Mouse (Mus musculus): ENCODE data around the gene Krt90. TPM values are rescaled to one million over a fixed set of nuclear protein-coding genes. Genes with fewer than 3 reads are reported as not detected.
A peak's percentile ranks its signal among the peaks of the same experiment; 100 is the strongest.

The Krt90 gene
- 0.08 and 0.31 TPM in 2 replicates for polyA plus RNA-seq (2016; fragmentation: Nextera tagmentation; extraction: Ambion mirVana)

DNA sequence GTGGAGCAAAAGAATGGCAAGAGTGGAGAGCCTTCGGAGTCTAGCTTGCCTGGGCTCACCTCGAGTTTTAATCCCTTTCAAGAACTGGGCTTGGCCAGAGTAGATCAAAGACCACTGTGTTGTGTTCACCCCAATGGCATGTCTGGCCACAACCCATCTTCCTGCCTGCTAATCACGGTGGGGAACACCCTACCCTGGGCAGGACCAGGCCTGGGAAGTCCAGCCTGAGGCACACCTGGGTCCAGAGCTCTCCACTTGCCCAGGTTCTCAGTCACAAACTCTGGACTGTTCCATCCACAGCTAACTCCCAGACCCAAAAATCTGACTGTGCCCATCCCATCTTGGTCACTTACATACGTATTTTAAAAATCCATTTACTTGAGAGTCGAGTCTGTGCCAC, at the start of gene Krt90:
Krt90 (minus strand) TSS at position 101 of the 400 bp plus-strand sequence.
- Histone ChIP-seq H3K27me3 (ENCODE audit: low read depth, poor library complexity, severe bottlenecking) (no peaks in the 10 kb centered on the region), H3K36me3 (no peaks in the 10 kb centered on the region), H3K4me3 (no peak within 1 kb of the TSS), H3K4me1 (peaks cover 24% of the 10 kb centered on the region), H3K27ac (no peak within 1 kb of the TSS), H3K9me3 (replicated peaks) (no peaks in the 10 kb centered on the region)
- 72% methylated on average over 5 of the region's 5 CpGs for WGBS
- DNase-seq (ENCODE audit: low spot score): no peak

- no peaks in the 10 kb centered on the region for H3K9me3 ChIP-seq (replicated peaks)
- no peaks in the 10 kb centered on the region for H3K36me3 ChIP-seq
- H3K4me3 ChIP-seq: no peak overlapping the region
- no peaks in the 10 kb centered on the region for H3K27me3 ChIP-seq (ENCODE audit: low read depth, poor library complexity, severe bottlenecking)
- no peaks in the 10 kb centered on the region for H3K4me1 ChIP-seq
- H3K27ac ChIP-seq: no peak overlapping the region
- DNase-seq (ENCODE audit: low spot score): no peak
- WGBS: 83% methylated on average over 6 of the region's 6 CpGs
Measured at GRCm38 (mm10) chr15:101599123-101599522, 36.4 kb upstream of the Krt90 start.

GRCm38 (mm10) chr15:101588216-101588615, 25.5 kb upstream of the Krt90 start:
- no peak overlapping the region for H3K27ac ChIP-seq
- DNase-seq (ENCODE audit: low spot score): no peak
- no peaks in the 10 kb centered on the region for H3K4me1 ChIP-seq
- H3K36me3 ChIP-seq: no peaks in the 10 kb centered on the region
- WGBS: 79% methylated on average over 10 of the region's 10 CpGs
- no peak overlapping the region for H3K4me3 ChIP-seq
- H3K9me3 ChIP-seq (replicated peaks): no peaks in the 10 kb centered on the region
- no peaks in the 10 kb centered on the region for H3K27me3 ChIP-seq (ENCODE audit: low read depth, poor library complexity, severe bottlenecking)

- no peak overlapping the region for H3K27ac ChIP-seq
- 54% methylated on average over 2 of the region's 2 CpGs for WGBS
- no peak overlapping the region for H3K4me3 ChIP-seq
- H3K4me1 ChIP-seq: no peaks in the 10 kb centered on the region
- no peaks in the 10 kb centered on the region for H3K36me3 ChIP-seq
- H3K27me3 ChIP-seq (ENCODE audit: low read depth, poor library complexity, severe bottlenecking): no peaks in the 10 kb centered on the region
- H3K9me3 ChIP-seq (replicated peaks): no peaks in the 10 kb centered on the region
- DNase-seq (ENCODE audit: low spot score): no peak
Measured at GRCm38 (mm10) chr15:101584456-101584855, 21.7 kb upstream of the Krt90 start.

DNA sequence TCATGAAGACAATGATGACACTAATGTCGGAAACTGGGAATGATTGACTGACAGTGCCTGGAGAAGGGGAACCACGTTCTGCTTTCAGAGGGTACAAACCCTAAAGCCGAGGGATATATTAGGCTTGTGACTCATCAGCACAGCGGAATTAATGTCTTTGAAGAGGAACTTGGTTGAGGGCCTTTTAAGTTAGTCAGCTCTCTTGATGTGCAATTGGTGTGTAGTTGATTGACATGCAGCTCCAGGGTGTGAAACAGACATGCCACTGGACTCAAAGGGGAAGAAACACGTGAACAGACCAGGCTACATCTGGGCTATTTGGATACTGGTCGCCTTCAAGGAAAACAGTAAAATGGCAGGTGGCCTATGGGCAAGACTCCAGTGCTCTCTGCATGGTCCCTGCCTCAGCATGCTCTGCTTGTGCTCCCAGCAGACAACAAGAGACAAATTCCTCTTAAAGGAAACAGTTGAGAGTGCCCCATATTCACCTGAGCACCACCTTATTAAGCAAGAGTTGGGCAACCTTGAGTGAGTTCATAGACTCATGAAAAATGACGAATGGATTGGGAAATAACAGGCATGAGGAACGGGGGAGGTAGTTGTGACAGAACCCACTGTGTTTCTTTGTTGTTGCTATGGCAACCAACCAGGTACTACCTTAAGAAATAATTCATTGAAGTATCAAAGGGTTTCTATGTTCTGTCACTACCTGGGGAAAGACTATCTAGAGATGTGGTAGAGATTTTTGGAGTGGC, 20.6 kb upstream of the Krt90 start:
- Histone ChIP-seq H3K36me3 (no peaks in the 10 kb centered on the region), H3K9me3 (replicated peaks) (no peaks in the 10 kb centered on the region), H3K27ac (no peak overlapping the region), H3K27me3 (ENCODE audit: low read depth, poor library complexity, severe bottlenecking) (no peaks in the 10 kb centered on the region), H3K4me1 (no peaks in the 10 kb centered on the region), H3K4me3 (no peak overlapping the region)
- 79% methylated on average over 8 of the region's 8 CpGs for whole genome bisulfite sequencing
- DNase-seq (ENCODE audit: low spot score): no peak

- Histone ChIP-seq H3K4me1 (no peaks in the 10 kb centered on the region), H3K27ac (no peak overlapping the region), H3K9me3 (replicated peaks) (no peaks in the 10 kb centered on the region), H3K4me3 (no peak overlapping the region), H3K36me3 (no peaks in the 10 kb centered on the region), H3K27me3 (ENCODE audit: low read depth, poor library complexity, severe bottlenecking) (no peaks in the 10 kb centered on the region)
- WGBS: 87% methylated on average over 3 of the region's 3 CpGs
- no peak for DNase-seq (ENCODE audit: low spot score)
Measured at GRCm38 (mm10) chr15:101581701-101582100, 19.0 kb upstream of the Krt90 start.

GRCm38 (mm10) chr15:101575506-101575905, 12.8 kb upstream of the Krt90 start:
- DNase-seq (ENCODE audit: low spot score): no peak
- Histone ChIP-seq H3K27ac (no peak overlapping the region), H3K4me3 (no peak overlapping the region), H3K9me3 (replicated peaks) (no peaks in the 10 kb centered on the region), H3K36me3 (no peaks in the 10 kb centered on the region), H3K4me1 (peaks cover 17% of the 10 kb centered on the region), H3K27me3 (ENCODE audit: low read depth, poor library complexity, severe bottlenecking) (0 out of 2 replicates have a peak, but pooled peaks cover 3% of the 10 kb centered on the region)
- WGBS: 88% methylated on average over 5 of the region's 5 CpGs

DNA sequence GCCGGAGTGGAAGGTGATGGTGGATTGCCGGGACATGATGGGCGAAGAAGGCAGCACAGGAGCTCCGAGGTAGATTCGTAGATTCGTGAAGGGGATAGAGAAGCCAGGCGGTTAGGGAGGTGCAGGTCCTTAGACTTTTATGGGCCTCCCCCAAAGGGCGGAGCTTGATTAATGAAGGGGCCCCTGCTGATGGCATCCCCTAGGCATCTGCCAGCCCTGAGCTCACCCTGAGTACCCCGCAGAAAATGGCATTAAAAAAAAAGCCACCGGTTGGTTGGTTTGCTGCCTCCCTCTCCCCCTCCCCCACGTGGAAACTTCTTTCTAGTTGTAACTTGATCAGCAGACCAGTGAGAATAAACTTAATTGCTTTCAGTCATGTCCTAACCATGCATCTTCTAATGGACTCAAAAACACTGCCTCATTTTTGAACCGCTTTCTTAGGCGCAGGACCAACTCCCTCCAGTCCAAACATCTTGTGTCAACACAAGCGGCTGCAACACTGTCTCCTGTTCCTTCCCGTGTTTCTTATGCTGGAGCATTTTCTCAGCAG, 11.1 kb upstream of the Krt90 start, which contains the start of gene Krt75:
Krt75 (minus strand) TSS at position 109 of the 550 bp plus-strand sequence.
- H3K4me1 ChIP-seq: peaks cover 20% of the 10 kb centered on the region
- 0 out of 2 replicates have a peak, but pooled peaks cover 3% of the 10 kb centered on the region for H3K27me3 ChIP-seq (ENCODE audit: low read depth, poor library complexity, severe bottlenecking)
- H3K36me3 ChIP-seq: no peaks in the 10 kb centered on the region
- H3K4me3 ChIP-seq: no peak within 1 kb of the TSS
- 72% methylated on average over 15 of the region's 15 CpGs for WGBS
- no peak for DNase-seq (ENCODE audit: low spot score)
- H3K9me3 ChIP-seq (replicated peaks): no peaks in the 10 kb centered on the region
- H3K27ac ChIP-seq: peak within 1 kb of the TSS; percentile 2; the same call in 1 of the 2 replicates

- H3K36me3 ChIP-seq: no peaks in the 10 kb centered on the region
- H3K4me3 ChIP-seq: no peak overlapping the region
- H3K27ac ChIP-seq: no peak overlapping the region
- no peak for DNase-seq (ENCODE audit: low spot score)
- 50% methylated on average over 7 of the region's 7 CpGs for WGBS
- H3K4me1 ChIP-seq: peaks cover 20% of the 10 kb centered on the region
- H3K27me3 ChIP-seq (ENCODE audit: low read depth, poor library complexity, severe bottlenecking): 0 out of 2 replicates have a peak, but pooled peaks cover 3% of the 10 kb centered on the region
- H3K9me3 ChIP-seq (replicated peaks): no peaks in the 10 kb centered on the region
Measured at GRCm38 (mm10) chr15:101567780-101568179, 5.0 kb upstream of the Krt90 start.

DNA sequence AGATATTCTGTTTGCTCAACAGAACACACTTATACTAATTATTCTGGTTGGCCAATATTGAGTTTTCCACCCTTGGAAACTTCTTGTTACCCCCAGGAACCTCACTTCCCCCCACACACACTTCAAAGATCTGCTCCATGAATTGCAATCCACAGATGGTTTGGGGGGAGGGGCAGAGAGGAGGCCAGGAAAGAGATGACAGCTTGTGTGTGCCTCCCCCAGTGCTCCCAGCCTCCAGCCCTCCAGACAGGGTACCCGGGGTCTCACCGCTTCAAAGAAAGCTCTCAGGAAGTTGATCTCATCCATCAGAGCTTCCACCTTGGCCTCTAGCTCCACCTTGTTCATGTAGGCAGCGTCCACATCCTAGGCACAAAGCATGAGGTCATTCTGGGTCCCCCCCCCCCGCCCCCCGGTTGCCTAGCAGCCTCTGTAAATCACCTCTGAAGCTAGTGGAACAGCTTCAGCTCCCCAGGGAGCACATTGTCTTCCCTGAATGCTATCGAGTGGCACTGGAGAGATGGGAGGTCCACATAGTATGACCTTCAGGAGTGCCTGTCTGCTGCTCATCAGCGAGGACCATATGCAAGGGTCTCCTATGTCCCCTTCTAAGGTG, 4.6 kb downstream of the Krt90 start:
- DNase-seq (ENCODE audit: low spot score): no peak
- Histone ChIP-seq H3K36me3 (no peaks in the 10 kb centered on the region), H3K27ac (0 out of 2 replicates have a peak overlapping the region, but pooled peaks have one; percentile 8), H3K9me3 (replicated peaks) (no peaks in the 10 kb centered on the region), H3K4me1 (peaks cover 16% of the 10 kb centered on the region), H3K27me3 (ENCODE audit: low read depth, poor library complexity, severe bottlenecking) (peaks cover 11% of the 10 kb centered on the region), H3K4me3 (no peak overlapping the region)
- WGBS: 4% methylated on average over 7 of the region's 7 CpGs

DNA sequence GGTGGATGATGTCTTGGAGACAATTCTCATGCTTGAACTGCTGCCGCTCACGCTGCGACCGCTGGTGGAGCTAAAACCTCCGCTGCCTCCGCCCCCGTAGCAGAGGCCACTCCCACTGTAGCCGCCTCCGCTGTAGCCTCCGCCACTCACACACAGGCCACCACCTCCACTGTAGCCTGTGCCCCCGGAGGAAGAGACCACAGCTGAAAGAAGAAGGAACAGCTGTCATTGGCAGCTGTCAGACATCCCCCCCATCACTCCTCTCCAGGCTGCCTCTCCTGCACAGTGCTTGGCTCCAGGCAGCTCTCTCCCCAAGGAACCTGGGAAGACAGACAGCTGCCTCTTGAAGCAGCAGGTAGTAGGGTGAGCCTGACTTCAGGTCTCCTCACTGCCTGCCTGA, 9.6 kb downstream of the Krt90 start:
- H3K27ac ChIP-seq: no peak overlapping the region
- H3K36me3 ChIP-seq: no peaks in the 10 kb centered on the region
- peaks cover 16% of the 10 kb centered on the region for H3K4me1 ChIP-seq
- H3K4me3 ChIP-seq: 0 out of 2 replicates have a peak overlapping the region, but pooled peaks have one; percentile 18
- H3K27me3 ChIP-seq (ENCODE audit: low read depth, poor library complexity, severe bottlenecking): peaks cover 39% of the 10 kb centered on the region
- WGBS: 1% methylated on average over 11 of the region's 11 CpGs
- no peaks in the 10 kb centered on the region for H3K9me3 ChIP-seq (replicated peaks)
- peak; percentile 57 for DNase-seq (ENCODE audit: low spot score)

DNA sequence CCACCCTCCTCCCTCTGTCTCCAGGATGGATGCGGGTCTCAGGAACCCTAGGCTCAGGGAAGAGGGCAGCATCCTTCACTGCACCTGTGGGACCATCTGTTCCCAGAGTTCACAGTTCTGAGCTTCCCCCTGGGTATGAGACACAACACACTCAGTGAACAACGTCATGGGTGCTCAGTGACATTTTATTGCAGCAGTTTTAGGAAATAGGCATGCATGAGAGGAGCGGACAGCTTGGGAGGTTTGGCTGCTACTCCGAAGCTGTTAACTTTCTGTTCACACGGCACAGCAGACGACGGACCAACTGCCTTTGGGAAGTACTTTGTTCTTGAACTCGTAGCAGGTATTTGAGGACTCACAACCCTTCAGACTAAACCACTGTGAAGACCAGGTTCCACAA, 10.6 kb downstream of the Krt90 start:
- WGBS: 81% methylated on average over 8 of the region's 8 CpGs
- H3K9me3 ChIP-seq (replicated peaks): no peaks in the 10 kb centered on the region
- peaks cover 10% of the 10 kb centered on the region for H3K4me1 ChIP-seq
- DNase-seq (ENCODE audit: low spot score): no peak
- no peak overlapping the region for H3K27ac ChIP-seq
- no peaks in the 10 kb centered on the region for H3K36me3 ChIP-seq
- H3K27me3 ChIP-seq (ENCODE audit: low read depth, poor library complexity, severe bottlenecking): peaks cover 39% of the 10 kb centered on the region
- no peak overlapping the region for H3K4me3 ChIP-seq

DNA sequence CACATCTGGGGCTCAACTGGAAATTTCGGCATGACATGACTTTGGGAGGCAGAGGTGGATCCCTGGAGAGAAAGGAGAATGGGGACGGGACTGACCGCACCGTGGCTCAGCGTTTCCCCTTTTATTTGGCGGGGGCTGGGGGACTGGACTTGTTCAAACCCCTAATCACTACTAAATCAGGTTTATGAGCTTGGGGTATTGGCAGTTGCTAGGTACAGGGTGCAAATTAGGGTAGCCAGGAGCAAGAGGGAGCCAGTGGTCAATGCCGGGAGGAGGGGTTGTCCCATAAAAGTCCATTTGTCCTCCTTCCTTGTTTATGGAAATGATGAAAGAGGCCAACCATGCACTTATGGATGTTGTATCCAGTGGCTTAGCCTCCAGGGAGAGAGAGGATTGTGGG, 12.2 kb downstream of the Krt90 start, which contains the start of gene Krt82:
Krt82 (minus strand) TSS at position 101 of the 400 bp plus-strand sequence.
- Histone ChIP-seq H3K4me3 (no peak within 1 kb of the TSS), H3K9me3 (replicated peaks) (no peaks in the 10 kb centered on the region), H3K4me1 (peaks cover 10% of the 10 kb centered on the region), H3K27me3 (ENCODE audit: low read depth, poor library complexity, severe bottlenecking) (peaks cover 39% of the 10 kb centered on the region), H3K27ac (no peak within 1 kb of the TSS), H3K36me3 (no peaks in the 10 kb centered on the region)
- no peak for DNase-seq (ENCODE audit: low spot score)
- WGBS: 69% methylated on average over 7 of the region's 7 CpGs

All from limb, embryonic 10.5 days (tissue).